Mouse (Mus musculus) frontal cortex, adult (tissue): ENCODE measurements around the gene B3gnt4.
"Not testable (repeated sequence)": the region's sequence is repeated elsewhere in the genome, so short reads cannot be mapped to it uniquely, and the experiment has no call there.

Experiments
- ATAC-seq: cut with Nextera tagmentation; 2 replicates; pipeline ENCODE4 v1.9.2; 2017; ENCODE audit warnings: mild to moderate bottlenecking, moderate library complexity, mixed read lengths; ENCODE audit not compliant: low TSS enrichment

Gene B3gnt4

DNA sequence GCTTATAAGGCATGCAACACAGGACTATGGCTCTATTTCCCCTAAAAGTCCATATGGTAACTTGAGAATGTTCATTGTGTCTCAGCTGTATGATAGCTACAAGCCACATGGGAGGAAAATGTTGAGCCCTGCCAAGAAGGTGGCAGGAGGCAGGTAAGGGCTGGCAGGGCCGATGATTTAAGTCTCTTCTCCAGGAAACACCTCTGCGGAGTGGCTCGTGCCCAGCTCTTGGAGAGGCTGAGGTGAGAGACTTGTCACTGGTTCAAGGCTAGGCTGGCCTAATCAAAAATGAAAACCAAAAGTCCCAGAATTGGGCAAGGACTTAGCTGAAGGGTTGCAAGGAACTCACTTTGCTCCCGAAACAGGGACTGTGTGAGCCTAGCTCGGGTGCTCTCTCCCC is at the start of gene B3gnt4:
Gene B3gnt4, plus strand, starts transcription at position 301 of the 400 bp plus-strand sequence.
- no peak for ATAC-seq

DNA sequence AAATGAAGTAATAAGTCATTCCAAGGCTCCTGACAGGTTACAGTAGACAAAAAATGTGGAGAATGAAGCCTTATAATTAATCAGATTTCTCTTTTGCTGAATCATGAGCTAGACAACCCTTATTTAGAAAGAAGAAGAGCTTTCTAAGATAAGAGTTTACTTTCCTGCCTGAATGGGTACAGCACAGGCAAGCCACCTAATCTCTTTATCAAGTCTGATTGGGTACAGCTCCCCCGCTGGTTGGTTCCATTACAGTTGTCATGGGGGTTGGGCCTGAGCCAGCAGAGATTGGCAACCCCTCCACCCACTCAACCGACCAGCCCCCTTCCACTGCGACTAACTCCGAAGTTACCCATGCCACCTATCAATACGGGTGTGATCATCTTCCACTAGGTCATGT is 48.8 kb upstream of the B3gnt4 start:
- no peak for ATAC-seq

DNA sequence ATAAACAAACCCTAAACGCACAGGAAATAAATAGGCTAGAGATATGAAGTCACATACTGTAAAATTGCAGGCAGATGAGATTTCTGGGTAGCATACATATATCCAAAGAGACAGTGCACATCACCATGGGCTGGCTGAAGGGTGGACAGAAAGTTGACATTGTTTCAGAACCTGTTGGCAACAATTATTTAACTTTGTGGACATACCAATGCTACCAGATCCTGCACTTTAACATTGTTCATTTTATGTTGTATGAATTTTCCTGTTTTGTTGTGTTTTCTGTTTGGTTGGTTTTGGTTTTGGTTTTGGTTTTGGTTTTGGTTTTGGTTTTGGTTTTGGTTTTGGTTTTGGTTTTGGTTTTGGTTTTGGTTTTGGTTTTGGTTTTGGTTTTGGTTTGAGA is 45.6 kb upstream of the B3gnt4 start:
- no peak for ATAC-seq

DNA sequence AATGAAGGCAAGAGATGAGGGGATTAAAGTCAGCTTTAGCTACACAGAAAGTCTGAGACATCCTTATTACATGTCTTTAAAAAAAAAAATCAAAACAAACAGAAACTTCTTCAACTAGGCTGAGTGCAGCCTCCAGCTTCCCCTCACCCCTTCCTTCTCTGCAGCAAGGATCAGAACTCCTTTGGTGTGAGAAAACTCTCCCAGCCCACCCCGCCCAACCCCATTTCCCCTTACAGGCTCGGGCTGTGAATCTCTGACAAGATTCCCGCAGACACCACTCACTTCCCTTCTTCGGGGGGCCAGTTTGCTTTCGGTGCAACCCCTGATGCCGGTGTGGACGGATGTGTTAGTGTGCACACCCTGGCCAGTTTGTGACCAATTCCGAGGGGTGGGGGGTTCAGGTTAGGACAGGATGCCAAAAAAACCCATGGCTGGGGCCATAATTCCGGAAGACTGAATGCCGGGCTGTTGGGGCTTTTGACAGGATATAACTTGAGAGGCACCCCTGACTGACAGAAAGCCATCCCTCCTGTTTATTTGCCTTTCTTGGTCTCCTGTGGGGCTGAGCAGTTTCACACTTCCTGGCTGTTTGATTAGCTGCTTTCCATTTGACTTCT is 39.4 kb upstream of the B3gnt4 start:
- no peak for ATAC-seq

DNA sequence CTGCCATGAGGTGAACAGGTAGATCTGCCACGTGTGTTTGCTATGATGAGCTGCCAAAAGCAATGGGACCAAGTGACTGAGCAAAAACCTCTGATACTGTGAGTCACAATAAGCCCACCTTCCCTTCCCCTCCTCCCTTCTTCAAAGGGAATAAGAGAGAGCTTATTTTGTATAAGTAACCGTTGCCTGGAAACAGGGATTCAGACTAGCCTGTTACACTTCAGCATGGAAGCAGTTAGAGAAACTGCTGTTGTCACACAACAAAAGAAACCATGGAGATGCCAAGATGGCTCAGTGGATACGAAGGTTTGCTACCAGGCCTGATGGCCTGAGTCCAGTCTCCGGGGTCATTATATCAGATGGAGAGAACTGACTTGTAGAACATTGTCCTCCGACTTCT is 36.4 kb upstream of the B3gnt4 start:
- no peak for ATAC-seq

DNA sequence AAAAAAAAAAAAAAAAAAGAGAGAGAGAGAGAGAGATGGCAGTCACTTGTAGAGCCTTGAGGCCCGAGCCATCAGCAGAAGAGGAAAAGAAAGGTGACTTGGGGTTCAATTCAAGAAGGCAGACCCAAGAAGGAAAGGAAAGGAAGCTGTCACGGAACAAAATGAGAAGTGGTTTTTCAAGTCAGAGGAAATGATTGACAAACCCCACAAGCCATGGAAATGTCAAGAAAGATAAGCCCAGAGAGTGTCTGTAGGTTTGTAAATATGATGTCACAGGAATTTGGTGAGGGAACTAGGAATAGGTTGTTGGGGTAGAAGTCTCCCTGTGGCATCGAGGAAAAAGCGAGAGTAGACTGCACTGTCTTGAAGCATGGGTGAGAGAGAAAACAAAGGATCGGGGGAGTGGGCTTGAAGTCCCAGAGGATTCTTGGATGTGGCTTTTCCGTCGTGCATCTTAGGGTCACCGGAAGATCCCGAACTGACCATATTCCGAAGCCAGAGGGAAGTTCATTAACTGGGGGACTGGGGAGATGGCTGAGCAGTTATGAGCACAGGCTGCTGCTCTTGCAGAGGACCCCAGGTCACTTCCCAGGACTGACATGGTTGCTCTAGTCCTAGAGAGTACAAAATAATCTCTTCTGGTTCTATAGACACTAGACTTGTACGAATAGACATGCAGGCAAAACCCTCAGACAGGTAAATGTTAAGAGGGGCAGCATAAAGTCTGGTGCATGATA is 22.4 kb upstream of the B3gnt4 start:
- no peak for ATAC-seq

DNA sequence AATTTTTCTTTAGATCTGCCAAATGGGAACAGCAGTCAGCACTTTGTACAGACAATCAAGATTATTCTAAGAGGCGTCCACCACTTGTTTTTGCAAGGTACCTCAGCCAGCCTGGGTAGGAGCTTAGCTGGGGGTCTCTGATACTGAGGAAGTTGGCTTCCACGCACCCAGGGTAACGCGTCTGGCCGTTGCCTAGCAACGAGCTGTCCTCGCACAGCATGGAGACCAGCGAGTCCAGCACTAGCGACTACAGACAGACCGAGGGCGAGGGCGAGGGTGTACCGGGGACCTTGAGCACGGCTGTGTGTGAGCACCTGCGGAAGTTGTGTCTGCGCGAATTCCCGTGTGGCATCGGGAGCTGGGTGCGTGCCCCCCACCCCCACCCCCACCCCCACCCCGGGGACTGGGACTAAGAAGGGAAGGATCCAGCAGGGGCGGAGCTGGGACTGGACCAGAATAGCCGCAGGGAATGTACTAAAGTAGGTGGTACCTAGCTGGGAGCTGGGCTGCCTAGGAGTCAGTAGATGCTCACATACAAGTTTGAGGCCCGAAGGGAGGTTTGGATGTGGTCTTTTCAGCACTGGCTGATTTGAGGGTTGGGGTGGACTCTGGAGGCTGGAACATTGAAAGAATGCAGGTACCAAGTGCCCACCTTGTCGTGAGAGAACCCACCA is 21.0 kb upstream of the B3gnt4 start, which contains the start of the genes Lrrc43 and Il31:
Gene Lrrc43, plus strand, starts transcription at position 194 of the 674 bp plus-strand sequence.
Gene Il31, minus strand, starts transcription at position 378 of the 674 bp plus-strand sequence.
- ATAC-seq = no peak

DNA sequence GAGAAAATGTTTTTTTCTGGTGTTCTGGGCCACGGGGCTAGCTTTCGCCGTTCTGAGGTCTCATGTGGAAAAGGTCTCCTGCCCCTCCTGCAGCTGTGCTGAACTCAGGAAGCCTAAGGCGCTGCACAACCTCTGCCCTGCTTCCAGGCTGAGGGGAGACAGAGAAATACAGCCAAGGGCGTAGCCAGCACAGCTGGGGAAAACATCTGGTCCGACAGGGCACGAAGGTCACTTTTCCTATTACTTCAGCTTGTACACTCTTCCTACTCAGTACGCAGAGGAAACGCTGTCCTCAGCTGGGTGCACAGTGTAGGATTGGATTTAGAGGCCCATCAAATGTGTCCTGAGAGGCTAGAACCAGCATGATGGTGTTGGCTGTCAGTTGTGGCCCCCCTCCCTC is 20.3 kb upstream of the B3gnt4 start:
- no peak for ATAC-seq

DNA sequence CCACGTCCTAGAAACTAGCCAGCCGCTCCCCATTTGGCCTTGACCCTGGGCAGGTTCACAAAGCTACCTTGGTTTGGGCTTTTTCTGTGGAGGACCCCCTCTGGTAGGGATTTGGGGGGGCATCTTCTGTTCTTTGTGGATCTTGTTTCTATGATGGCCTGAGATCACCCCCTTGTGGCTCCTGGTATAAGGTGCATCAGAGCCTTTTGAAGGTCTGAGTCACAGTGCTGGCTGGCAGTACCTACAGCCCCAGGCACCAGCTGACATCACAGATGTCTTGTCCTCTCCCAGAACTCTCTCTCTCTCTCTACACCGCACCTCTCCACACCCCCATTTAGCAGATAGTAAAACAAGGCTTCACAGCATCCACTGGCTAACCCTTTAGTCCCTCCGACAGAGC is 10.5 kb upstream of the B3gnt4 start:
- peak; percentile 83 for ATAC-seq

DNA sequence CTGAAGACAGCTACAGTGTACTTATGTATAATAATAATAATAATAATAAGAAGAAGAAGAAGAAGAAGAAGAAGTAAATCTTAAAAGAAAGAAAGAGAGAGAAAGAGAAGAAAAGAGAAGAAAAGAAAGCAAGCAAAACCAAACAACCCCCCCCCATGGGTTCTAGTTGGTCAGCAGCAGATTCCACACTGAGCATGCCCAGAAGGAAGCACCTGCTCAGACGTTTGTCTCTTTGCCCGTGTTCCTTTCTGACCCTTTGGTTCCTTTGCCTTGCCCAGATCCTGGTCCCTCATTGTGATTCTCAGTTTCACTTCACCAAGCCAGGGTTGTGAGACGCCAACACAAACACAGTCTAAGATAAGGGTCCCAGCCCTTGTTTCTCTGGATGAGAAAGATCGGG is 8.3 kb upstream of the B3gnt4 start:
- no peak for ATAC-seq

DNA sequence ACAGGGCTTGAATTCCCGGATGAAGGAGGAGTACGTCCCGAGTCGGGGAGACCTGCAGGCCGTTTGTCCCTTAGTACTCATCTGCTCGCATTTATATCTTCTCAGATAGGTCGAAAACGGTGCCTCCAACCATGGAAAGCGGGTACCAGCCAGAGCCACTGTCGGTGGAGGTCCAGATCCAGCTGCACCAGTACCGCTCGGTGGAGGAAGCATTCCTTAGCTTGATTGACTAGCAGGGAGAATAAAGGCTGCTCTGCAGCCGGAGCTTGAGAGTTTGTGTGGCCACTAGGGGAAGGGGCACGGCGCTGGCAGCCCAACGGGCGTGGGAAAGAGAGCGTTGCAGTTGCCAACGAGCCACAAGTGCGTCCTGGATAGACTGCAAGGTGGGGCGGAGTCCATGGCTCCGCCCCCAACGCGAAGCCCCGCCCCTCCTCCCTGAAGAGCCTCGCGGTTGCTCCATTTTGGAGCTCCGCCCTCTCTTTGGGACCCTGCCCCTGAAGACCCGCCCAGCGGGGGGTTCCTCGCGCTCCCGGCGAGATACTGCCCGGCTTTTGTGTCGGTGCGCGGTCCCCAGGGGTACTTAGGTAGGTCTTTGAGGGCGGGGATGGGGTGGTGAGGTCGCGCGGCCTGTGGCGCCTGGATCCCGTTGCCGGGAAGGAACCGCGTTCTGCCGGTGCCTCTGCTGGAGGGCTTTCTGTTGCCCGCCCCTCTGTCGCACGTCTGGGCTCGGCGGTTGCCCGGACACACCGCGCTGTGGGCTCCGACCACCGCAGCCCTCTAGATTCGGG is 2.1 kb upstream of the B3gnt4 start:
- ATAC-seq = peak; percentile 82

DNA sequence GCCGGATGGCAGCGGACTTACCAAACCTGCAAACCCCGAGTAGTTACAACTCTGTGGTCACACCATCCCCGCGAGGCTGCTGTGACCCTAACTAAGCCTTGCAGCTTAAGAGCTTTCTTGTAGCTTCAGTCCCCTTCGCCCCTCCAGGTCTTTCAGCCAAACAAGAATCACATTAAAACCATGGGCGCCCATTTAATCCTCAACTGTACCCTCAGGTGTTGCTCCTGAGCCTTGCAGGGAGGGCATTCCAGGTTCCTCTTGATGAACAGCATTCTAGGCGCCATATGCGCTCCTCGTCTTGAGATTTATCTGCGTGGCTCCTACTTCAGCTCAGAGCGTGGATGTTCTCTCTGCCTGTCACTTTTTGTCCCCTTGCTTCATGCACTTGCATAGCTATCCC is 1.3 kb upstream of the B3gnt4 start:
- no peak for ATAC-seq

DNA sequence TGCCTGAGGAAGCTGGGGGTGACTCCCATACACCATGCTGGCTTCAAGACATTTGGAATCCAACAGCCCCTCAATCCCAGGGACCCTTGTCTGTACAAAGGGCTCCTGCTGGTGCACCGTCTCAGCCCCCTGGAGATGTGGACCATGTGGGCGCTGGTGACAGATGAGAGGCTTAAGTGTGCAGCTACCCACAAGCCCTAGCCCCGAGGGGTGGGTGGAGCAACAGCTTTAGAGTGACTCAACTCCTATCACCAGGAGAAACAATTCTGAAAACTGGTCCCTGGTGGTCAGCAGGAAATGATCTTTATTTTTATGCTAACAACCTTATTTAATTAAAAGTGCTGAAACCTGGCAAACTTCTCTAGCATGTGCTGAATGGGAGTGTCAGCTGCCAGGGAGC is 1.2 kb downstream of the B3gnt4 start:
- not testable (repeated sequence) for ATAC-seq

DNA sequence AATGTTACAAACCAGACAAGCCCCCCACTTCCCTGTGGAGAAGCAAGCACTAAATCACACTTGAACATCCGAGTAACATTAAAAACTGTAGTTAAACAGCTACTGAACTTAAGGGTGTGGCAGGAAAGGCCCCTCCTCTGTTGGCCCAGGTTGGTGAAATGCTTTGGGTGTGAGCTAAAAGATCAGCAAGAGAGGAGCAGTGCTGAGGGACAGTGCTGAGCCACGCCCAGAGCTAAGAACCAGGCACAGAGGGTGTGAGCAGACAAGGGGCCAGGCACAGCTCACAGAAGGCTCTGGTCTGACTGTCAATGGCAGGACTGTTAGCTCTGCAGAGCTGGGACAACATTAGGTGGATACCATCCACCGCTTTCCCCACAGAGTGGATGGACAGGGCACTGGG is 1.8 kb downstream of the B3gnt4 start:
- ATAC-seq = no peak

DNA sequence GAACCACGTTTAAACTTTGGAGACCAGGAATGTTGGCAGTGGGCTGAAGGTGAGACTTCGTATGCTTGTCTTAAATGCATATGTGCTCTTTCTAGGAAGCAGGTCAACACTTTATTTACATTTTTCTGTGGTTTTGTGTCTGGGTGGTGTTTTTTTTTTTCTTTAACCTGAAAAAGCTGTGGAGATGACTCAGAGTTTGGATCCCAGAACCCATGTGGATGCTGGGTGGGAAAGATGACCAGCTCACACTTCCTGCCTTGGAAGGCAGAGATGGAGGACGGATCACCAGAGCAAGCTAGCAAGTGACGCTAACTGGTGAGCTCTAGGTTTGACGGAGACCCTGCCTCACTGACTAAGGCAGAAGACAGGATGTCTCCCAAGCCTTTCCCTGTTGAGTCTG is 4.6 kb downstream of the B3gnt4 start:
- ATAC-seq = no peak

DNA sequence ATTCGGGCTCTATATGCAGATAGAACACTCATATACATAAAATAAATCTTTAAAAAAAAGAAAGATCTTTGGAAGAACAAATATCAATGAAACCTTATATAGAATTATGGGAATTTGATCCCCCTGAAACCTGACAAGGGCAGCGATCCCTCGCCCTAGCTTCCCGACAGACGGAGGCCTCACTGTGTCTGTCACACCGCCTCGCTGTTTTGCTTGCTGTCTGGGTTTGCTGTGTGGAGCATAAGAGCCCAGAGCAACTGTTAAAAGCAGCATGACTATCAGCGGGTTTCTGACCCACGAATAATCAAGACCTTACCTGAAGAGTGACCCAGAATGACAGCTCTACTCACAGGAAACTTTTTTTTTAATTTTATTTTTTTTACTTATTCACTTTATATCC is 10.4 kb downstream of the B3gnt4 start:
- no peak for ATAC-seq

DNA sequence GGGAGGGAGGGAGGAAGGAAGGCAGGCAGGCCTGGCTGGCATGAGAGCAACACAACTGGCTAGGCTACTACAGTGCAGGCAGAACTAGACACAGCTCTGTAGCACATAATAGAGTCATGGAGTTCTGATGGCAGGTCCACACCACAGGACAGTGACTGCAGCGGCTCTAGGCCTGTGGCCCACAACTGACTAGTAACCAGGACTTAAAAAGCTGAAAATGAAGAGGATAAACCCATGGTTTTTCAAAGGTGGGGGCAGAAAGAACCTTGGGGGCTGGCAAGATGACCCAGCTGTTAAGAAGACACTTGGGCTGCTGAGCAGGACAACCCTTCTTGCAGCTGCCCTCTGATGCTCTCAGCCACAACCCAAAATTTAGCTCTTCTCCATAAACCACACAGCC is 11.4 kb downstream of the B3gnt4 start:
- ATAC-seq = no peak

DNA sequence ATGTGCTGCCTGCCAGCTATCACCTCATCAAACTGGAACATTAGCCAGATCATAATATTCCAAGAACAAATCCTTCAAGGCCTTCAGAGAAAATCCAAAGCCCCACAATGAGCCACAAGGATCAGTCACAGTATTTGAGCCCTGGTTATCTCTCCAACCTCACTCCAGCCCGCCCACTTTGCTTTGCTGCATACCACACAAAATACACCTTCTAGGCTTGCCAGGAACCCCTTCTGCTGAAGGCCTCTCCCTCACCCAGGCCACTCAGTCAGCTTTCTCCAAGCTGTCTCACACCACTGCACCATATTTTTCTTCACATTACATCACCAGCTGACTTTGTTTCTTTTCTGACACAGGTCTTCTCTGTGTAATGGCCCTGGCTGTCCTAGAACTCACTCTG is 11.9 kb downstream of the B3gnt4 start:
- ATAC-seq = no peak

DNA sequence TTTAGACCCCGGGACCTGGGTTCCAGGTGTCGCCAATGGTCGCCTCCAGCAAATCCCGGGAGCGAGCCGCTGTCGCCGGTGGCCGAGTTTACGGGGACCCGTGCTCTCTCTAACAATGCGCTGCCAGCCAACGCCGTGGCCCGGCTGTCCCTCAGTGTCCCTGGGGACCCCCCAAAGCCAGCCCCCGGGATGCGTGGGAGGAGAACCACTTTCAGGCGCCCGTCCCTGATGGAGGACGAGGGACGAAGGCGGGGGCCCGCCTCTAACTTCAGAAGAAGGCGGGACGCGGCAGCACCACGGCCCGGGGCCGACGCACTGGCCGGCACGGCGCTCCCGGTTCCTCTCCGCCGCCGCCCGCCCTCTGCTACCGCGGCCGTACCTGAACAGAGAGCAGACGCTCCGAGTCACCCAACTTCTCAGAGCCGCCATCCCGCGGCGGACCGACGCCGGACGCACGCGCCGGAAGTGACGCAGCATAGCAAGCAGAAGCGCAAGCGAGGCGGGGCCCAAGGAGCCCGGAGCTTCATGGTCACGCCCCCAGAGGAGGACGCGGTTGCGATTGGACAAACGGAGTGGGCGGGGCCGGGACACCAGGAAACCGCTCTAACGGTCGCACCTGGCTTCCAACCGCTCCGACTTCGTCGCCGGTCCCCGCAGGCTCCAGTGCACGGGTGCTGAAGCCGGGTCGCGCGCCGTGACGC is 13.6 kb downstream of the B3gnt4 start, which contains the start of gene Diablo:
Gene Diablo, minus strand, starts transcription at position 485 of the 701 bp plus-strand sequence.
- ATAC-seq = peak; percentile 94

DNA sequence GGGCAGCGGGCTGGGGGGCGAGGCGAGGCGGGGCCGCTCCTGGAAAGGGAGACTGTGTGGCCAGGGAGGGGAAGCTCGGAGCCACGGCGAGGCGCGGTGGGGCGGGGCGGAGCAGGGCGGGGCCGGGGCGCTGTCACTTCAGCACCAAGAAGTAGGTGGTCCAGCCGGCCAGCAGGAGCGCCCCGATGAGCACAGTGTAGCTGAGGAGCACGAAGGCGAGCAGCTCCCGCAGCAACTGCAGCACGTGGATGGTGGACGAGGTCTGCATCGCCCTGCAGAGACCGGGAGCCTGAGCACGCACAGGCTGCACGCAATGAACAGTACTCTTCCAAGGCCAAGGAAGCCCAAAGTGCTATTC is 14.1 kb downstream of the B3gnt4 start:
- peak; percentile 80 for ATAC-seq

DNA sequence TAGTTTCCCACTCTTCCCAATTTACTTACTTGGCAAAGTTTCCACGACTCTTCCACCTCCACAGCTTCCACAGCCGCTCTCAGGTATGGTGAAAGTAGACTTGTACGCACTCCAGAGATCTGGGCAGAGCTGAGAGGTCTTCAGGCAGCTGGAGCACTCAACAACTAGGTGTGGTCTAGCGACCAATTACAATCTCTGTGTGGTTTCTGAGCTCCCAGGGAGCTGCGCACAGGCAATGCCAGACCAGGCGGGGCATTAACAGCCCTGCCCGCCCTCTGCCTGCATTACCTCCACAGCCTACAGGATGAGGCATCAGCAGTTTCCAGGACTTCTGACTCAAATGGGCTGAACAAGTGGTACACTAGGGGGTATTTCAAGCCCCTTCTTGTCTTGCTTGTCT is 15.0 kb downstream of the B3gnt4 start, which contains the start of gene Gm49027:
Gene Gm49027, minus strand, starts transcription at position 208 of the 400 bp plus-strand sequence.
- ATAC-seq = no peak
